Mouse (Mus musculus) embryonic facial prominence, embryonic 12.5 days (tissue): ENCODE results near the gene Defb25. TPM values are rescaled to one million over a fixed set of nuclear protein-coding genes. Genes with fewer than 3 reads are reported as not detected.

Source experiments
- ATAC-seq: fragments of 200-750 bp; cut with Nextera tagmentation; 2 replicates; pipeline ENCODE4 v1.8.0; 2017; ENCODE audit not compliant: insufficient number of reproducible peaks, insufficient read depth, low FRiP score, low TSS enrichment
- H3K27ac ChIP-seq: fragments of 300-500 bp; sonication (generic); 2 replicates; pipeline ENCODE4 v1.5.1; 2016; ENCODE audit warnings: mild to moderate bottlenecking
- H3K27me3 ChIP-seq: fragments of 300-500 bp; sonication (generic); 2 replicates; pipeline ENCODE4 v1.6.1; 2016; ENCODE audit warnings: mild to moderate bottlenecking, moderate library complexity
- H3K36me3 ChIP-seq: fragments of 300-500 bp; sonication (generic); 2 replicates; pipeline ENCODE4 v1.6.1; 2016; ENCODE audit warnings: mild to moderate bottlenecking
- H3K4me1 ChIP-seq: fragments of 300-500 bp; sonication (generic); 2 replicates; pipeline ENCODE4 v1.6.1; 2016
- H3K4me2 ChIP-seq: fragments of 300-500 bp; sonication (generic); replicated peaks from 2 replicates; pipeline ENCODE4 v1.6.1; 2016; ENCODE audit warnings: mild to moderate bottlenecking, moderate library complexity
- H3K4me3 ChIP-seq: fragments of 300-500 bp; sonication (generic); 2 replicates; pipeline ENCODE4 v1.5.1; 2016; ENCODE audit warnings: mild to moderate bottlenecking
- H3K9ac ChIP-seq: fragments of 300-500 bp; sonication (generic); 2 replicates; pipeline ENCODE4 v1.6.1; 2016; ENCODE audit warnings: mild to moderate bottlenecking, moderate library complexity
- H3K9me3 ChIP-seq: fragments of 300-500 bp; sonication (generic); 2 replicates; pipeline ENCODE4 v1.6.1; 2016; ENCODE audit warnings: mild to moderate bottlenecking, moderate library complexity
- WGBS: fragments of 180-500 bp; shearing (Covaris S2); methylation state at CpG from one replicate; pipeline ENCODE4 v1.1.7; 2016; 5-methylcytosine and 5-hydroxymethylcytosine counted together
- polyA plus RNA-seq: library from polyadenylated mRNA; unstranded; fragments of >200 nt; fragmentation: Nextera tagmentation; extraction: Ambion mirVana; gene quantifications from 2 replicates; pipeline ENCODE4 v1.2.1, GENCODE M21; 2016

The Defb25 gene
- polyA plus RNA-seq, 1 experiment from 2014 or later, result not detected

DNA sequence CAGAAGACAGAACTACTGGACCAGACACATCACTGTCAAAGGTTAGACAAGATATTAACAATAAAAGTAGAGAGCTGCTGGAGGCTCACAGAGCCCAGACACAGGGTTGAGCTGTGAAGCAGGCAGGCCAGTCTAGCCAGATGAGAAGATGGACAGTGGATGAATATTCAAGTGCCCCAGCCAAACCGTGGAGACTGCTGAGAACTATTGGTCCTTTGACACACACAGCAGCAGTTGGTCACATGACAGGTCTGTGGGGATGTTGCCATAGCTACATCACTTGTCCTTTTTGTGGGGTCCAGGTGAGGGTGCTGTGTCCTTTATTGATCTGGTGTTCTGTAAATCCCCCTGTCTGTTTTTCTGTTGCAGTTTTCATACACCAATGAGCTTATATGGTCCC is 2.4 kb upstream of the Defb25 start:
- no peak for ATAC-seq
- Histone ChIP-seq H3K27me3 (peaks cover 47% of the 10 kb centered on the region), H3K4me2 (no peak overlapping the region), H3K36me3 (no peaks in the 10 kb centered on the region), H3K27ac (no peak overlapping the region), H3K4me1 (peaks cover 11% of the 10 kb centered on the region; the same call in 1 of the 2 replicates), H3K4me3 (no peak overlapping the region), H3K9ac (no peak overlapping the region), H3K9me3 (no peaks in the 10 kb centered on the region)
- 11% methylated on average over 1 of the region's 1 CpGs for WGBS

- peaks cover 11% of the 10 kb centered on the region; the same call in 1 of the 2 replicates for H3K4me1 ChIP-seq
- no peak overlapping the region for H3K4me2 ChIP-seq
- peaks cover 46% of the 10 kb centered on the region for H3K27me3 ChIP-seq
- ATAC-seq, result no peak
- WGBS, result 89% methylated on average over 2 of the region's 2 CpGs
- no peak overlapping the region for H3K9ac ChIP-seq
- H3K27ac ChIP-seq, result no peak overlapping the region
- no peaks in the 10 kb centered on the region for H3K36me3 ChIP-seq
- H3K9me3 ChIP-seq, result no peaks in the 10 kb centered on the region
- H3K4me3 ChIP-seq, result no peak overlapping the region
Observed at GRCm38 (mm10) chr2:152624566-152624965, 1.7 kb upstream of the Defb25 start.

GRCm38 (mm10) chr2:152622151-152622550 is 702 bp downstream of the Defb25 start:
- WGBS, result 86% methylated on average over 13 of the region's 13 CpGs
- ATAC-seq, result no peak
- peaks cover 21% of the 10 kb centered on the region for H3K27me3 ChIP-seq

DNA sequence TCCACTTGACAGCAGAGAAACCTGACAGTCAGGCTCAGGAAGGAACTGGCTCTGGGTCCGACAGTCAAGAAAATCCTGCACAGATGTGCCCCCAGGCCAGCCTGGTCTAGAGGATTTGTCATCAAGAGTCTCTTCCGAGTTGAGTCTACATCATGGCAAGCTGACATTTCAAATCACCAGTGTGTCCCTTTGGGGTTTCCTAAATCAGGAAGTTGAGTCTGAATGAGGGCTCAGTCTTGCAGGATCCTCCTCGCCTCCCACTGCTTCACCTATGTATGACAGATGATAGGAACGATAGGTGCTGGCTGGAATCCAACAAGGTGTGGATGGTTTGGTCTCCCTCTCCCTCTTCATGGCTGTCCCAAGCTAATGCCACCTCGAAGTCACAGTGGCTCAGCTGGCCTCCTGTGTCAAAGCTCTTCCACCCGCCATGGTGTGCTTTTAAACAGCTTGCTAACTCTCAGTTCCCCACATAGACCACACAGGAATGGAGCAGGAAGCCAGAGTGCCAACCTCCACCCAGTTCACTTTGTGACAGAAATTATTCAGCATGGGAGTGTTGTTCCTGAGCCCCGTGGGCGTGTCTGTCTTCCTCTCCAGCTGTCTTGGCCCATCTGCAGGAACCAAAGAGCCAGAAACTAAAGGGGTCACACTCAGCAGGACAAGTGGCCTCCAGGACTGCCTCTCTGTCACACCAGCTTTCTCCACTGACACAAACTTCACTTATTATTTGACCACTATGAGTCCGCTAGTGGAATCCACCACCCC is 2.3 kb downstream of the Defb25 start:
- Histone ChIP-seq H3K27me3 (peaks cover 5% of the 10 kb centered on the region; the same call in 1 of the 2 replicates), H3K36me3 (no peaks in the 10 kb centered on the region), H3K4me3 (no peak overlapping the region), H3K27ac (no peak overlapping the region), H3K4me1 (no peaks in the 10 kb centered on the region), H3K9ac (no peak overlapping the region), H3K9me3 (no peaks in the 10 kb centered on the region), H3K4me2 (no peak overlapping the region)
- ATAC-seq, result no peak
- 63% methylated on average over 9 of the region's 9 CpGs for WGBS

More at GRCm38 (mm10) chr2:152622151-152622550, 702 bp downstream of the Defb25 start:
- Histone ChIP-seq H3K4me1 (peaks cover 8% of the 10 kb centered on the region; the same call in 1 of the 2 replicates), H3K9ac (no peak overlapping the region), H3K4me2 (no peak overlapping the region), H3K4me3 (no peak overlapping the region), H3K36me3 (no peaks in the 10 kb centered on the region), H3K9me3 (no peaks in the 10 kb centered on the region), H3K27ac (no peak overlapping the region)

- Histone ChIP-seq H3K36me3 (no peaks in the 10 kb centered on the region), H3K27ac (no peak overlapping the region), H3K9me3 (no peaks in the 10 kb centered on the region), H3K9ac (no peak overlapping the region), H3K4me3 (no peak overlapping the region), H3K4me2 (no peak overlapping the region), H3K27me3 (no peaks in the 10 kb centered on the region), H3K4me1 (no peaks in the 10 kb centered on the region)
- WGBS, result 58% methylated on average over 5 of the region's 5 CpGs
- ATAC-seq, result no peak
Observed at GRCm38 (mm10) chr2:152617374-152617773, 5.5 kb downstream of the Defb25 start.

DNA sequence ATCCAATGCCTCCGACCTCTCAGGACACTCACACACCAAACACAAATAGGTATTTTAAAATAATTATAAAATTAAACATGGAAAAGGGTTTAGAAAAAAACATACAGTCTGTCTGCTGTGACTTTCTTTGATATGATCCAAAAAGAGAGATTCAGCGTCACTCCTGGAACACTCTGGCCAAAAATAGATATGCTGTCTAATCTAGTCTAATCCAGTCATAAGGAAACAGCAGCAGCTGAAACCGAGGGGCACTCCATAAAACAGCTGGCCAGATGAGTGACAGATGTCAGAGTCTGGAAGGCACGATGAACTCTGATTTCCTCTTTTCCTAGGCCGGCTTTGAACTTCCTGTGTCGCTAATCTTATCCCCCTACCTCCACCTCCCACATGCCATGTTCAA is 6.4 kb downstream of the Defb25 start:
- no peaks in the 10 kb centered on the region for H3K27me3 ChIP-seq

DNA sequence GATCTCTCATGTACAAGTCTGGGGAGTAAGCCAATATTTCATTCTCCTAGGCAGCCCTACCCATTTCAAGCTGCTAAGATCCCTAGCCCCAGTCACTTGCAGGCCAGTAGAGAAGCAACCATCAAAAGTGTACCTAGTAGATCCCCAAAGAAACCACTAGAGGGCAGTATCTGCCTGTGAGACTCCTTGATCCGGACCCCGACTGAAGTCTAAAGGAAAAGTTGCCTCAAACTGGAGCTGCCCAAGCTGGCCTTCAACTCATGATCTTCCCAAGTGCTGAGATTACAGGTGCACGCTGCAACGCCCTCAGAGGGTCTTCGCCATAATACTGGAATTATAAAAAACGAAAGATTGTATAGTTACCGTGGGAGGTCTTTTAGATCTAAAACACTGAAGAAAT is 7.3 kb downstream of the Defb25 start:
- Histone ChIP-seq H3K4me1 (no peaks in the 10 kb centered on the region), H3K27me3 (no peaks in the 10 kb centered on the region), H3K27ac (no peak overlapping the region), H3K9me3 (no peaks in the 10 kb centered on the region), H3K9ac (no peak overlapping the region), H3K4me3 (no peak overlapping the region), H3K36me3 (no peaks in the 10 kb centered on the region), H3K4me2 (no peak overlapping the region)
- no peak for ATAC-seq
- 10% methylated on average over 7 of the region's 7 CpGs for WGBS

More for the DNA sequence above, 6.4 kb downstream of the Defb25 start:
- Histone ChIP-seq H3K4me1 (no peaks in the 10 kb centered on the region), H3K9ac (no peak overlapping the region), H3K9me3 (no peaks in the 10 kb centered on the region), H3K4me3 (no peak overlapping the region), H3K27ac (no peak overlapping the region), H3K36me3 (no peaks in the 10 kb centered on the region), H3K4me2 (no peak overlapping the region)
- ATAC-seq, result no peak
- 67% methylated on average over 6 of the region's 6 CpGs for WGBS

DNA sequence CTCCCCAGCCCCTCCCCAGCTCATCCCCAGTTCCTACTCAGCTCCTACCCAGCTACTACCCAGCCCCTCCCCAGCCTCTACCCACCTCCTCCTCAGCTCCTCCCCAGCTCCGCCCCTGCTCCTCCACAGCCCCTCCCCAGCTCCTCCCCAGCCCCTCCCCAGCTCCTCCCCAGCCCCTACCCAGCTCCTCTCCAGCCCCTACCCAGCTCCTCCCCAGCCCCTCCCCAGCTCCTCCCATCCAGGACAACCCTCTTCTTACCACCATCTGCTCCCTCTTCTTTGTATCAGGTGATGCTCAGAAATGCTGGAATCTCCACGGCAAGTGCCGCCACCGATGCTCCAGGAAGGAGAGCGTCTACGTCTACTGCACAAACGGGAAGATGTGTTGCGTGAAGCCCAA is 10.7 kb downstream of the Defb25 start:
- H3K27me3 ChIP-seq, result no peaks in the 10 kb centered on the region; the same call in 1 of the 2 replicates
- no peaks in the 10 kb centered on the region for H3K9me3 ChIP-seq
- H3K4me1 ChIP-seq, result no peaks in the 10 kb centered on the region
- H3K4me3 ChIP-seq, result no peak overlapping the region
- 26% methylated on average over 8 of the region's 8 CpGs for WGBS
- no peaks in the 10 kb centered on the region for H3K36me3 ChIP-seq
- ATAC-seq, result no peak
- H3K27ac ChIP-seq, result no peak overlapping the region
- H3K4me2 ChIP-seq, result no peak overlapping the region
- H3K9ac ChIP-seq, result no peak overlapping the region

GRCm38 (mm10) chr2:152608719-152609118 is 14.1 kb downstream of the Defb25 start:
- no peaks in the 10 kb centered on the region for H3K9me3 ChIP-seq
- no peak overlapping the region for H3K4me2 ChIP-seq
- H3K27me3 ChIP-seq, result no peaks in the 10 kb centered on the region; the same call in 1 of the 2 replicates
- H3K4me1 ChIP-seq, result no peaks in the 10 kb centered on the region
- H3K27ac ChIP-seq, result no peak overlapping the region
- H3K4me3 ChIP-seq, result no peak overlapping the region
- 89% methylated on average over 1 of the region's 1 CpGs for WGBS
- no peak overlapping the region for H3K9ac ChIP-seq
- no peak for ATAC-seq
- no peaks in the 10 kb centered on the region for H3K36me3 ChIP-seq

- Histone ChIP-seq H3K27me3 (no peaks in the 10 kb centered on the region; the same call in 1 of the 2 replicates), H3K27ac (no peak overlapping the region), H3K4me1 (no peaks in the 10 kb centered on the region), H3K4me2 (no peak overlapping the region), H3K36me3 (no peaks in the 10 kb centered on the region), H3K9ac (no peak overlapping the region), H3K9me3 (no peaks in the 10 kb centered on the region), H3K4me3 (no peak overlapping the region)
- no peak for ATAC-seq
- 61% methylated on average over 6 of the region's 6 CpGs for WGBS
Observed at GRCm38 (mm10) chr2:152607746-152608145, 15.1 kb downstream of the Defb25 start.

- Histone ChIP-seq H3K9ac (no peak within 1 kb of the TSS), H3K4me1 (no peaks in the 10 kb centered on the region)
- WGBS, result 85% methylated on average over 15 of the region's 15 CpGs
Observed at GRCm38 (mm10) chr2:152604057-152604456, 18.8 kb downstream of the Defb25 start, which contains the start of gene Defb36. Gene Defb36, plus strand, starts transcription at chr2:152604327.

GRCm38 (mm10) chr2:152601275-152601960 is 21.4 kb downstream of the Defb25 start:
- Histone ChIP-seq H3K4me2 (no peak overlapping the region), H3K4me1 (no peaks in the 10 kb centered on the region), H3K9ac (no peak overlapping the region), H3K27ac (no peak overlapping the region), H3K36me3 (no peaks in the 10 kb centered on the region), H3K9me3 (no peaks in the 10 kb centered on the region), H3K4me3 (no peak overlapping the region), H3K27me3 (no peaks in the 10 kb centered on the region)
- WGBS, result 73% methylated on average over 4 of the region's 4 CpGs
- no peak for ATAC-seq

More at GRCm38 (mm10) chr2:152604057-152604456, 18.8 kb downstream of the Defb25 start, which contains the start of gene Defb36:
- ATAC-seq, result no peak
- no peak within 1 kb of the TSS for H3K27ac ChIP-seq
- H3K4me2 ChIP-seq, result no peak within 1 kb of the TSS
- no peaks in the 10 kb centered on the region for H3K27me3 ChIP-seq
- H3K36me3 ChIP-seq, result no peaks in the 10 kb centered on the region
- H3K9me3 ChIP-seq, result no peaks in the 10 kb centered on the region
- H3K4me3 ChIP-seq, result no peak within 1 kb of the TSS
